Mouse (Mus musculus): Measurements from ENCODE around the gene Akna.

Akna gene

DNA sequence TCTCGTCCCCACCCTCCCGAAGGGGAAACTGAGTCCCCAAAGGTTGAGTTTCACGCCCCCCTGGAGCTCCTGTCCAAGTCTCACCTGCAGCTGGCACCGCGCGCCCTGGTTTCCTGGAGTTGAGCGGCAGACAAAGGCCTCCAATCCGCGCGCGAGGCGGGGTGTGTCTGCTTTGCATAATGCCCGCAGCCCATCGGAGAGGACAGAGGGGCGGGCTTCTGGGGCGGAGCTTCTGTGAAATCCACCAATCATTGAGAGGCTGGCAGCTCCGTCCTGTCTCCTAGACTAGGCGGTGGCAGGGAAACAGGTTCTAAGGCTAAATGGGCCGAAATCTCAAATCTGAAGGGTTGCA lies 7.4 kb upstream of the Akna start:
- DNase-seq (ENCODE audit: extremely low spot score, low read depth, low spot score), result no peak

DNA sequence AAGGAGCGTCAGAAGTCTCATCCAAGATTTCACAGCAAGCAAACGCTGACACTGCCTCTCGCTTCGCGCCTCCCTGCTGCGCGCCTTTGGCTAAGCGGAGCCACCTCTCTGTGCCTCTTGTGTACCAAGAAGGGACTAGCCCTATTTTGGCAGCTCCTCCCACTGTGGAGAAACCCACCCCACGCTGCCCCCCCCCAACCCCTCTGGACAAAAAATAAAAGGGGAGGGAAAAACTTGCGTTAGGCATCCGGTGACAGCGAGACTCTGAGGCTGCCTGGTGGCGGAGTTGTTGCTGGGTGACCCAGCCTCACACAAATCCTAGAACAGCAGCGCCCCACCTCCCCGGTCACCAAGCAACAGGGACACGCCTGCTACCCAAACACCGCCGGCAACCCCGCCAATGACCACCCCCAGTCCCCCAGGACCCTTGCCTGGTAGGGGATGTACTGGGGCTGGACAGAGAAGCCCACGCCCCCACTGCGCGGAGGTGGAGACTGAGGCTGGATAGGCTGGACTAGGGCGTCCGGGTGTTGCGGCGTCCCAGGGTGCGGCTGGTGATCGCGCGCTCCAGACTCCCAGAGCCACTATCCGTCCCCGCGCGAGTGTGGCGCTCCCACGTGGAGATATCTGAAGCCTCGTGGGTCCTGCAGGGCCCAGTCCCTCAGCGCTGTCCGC lies 6.9 kb upstream of the Akna start:
- no peak for DNase-seq (ENCODE audit: extremely low spot score, low read depth, low spot score)

GRCm38 (mm10) chr4:63409317-63409907 lies 6.3 kb upstream of the Akna start:
- no peak for DNase-seq (ENCODE audit: extremely low spot score, low read depth, low spot score)

DNA sequence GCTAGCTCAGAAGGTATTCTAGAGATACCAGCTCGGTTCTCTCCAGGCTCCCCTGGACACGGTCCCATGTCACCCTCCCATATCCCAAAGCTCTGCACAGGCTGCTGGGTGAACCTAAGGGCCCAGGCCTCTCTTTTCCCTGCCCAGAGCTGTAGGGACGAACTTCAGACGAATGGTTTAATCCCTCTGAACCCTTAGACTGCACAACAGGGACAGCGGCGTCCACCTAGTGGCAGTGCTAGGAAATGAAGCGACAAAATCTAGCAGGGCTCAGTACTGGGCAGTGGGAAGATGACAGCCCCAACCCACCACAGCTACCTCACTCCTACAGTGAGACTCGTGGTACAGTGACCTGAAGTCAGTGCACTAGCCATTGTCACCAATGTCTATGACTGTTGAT lies 5.5 kb upstream of the Akna start:
- DNase-seq (ENCODE audit: extremely low spot score, low read depth, low spot score), result no peak

- DNase-seq (ENCODE audit: extremely low spot score, low read depth, low spot score), result no peak
Measured at GRCm38 (mm10) chr4:63408247-63408646, 5.1 kb upstream of the Akna start.

GRCm38 (mm10) chr4:63405683-63406082 lies 2.5 kb upstream of the Akna start:
- DNase-seq (ENCODE audit: extremely low spot score, low read depth, low spot score), result no peak

GRCm38 (mm10) chr4:63405051-63405450 lies 1.9 kb upstream of the Akna start:
- DNase-seq (ENCODE audit: extremely low spot score, low read depth, low spot score), result no peak

- no peak for DNase-seq (ENCODE audit: extremely low spot score, low read depth, low spot score)
Measured at GRCm38 (mm10) chr4:63404205-63404604, 1.1 kb upstream of the Akna start.

DNA sequence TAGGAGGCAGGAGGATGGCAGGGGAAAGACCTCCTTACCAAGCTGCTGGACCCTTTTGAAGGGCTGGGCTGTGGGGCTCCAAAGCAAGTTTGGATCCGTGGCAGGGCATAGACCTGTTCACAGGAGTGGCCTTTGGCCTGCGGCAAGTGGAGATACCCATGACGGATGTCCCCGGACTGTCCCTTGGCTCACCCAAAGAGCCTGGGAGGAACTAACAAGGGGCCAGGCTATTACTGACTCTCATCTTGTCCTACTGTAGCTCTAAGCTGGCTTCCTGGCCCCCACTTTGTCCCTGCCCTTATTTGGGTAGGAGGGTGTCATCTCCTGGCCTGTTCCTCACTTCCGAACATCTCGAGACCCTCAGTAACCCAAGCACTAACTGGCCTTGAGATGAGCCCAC lies 596 bp downstream of the Akna start:
- no peak for DNase-seq (ENCODE audit: extremely low spot score, low read depth, low spot score)

GRCm38 (mm10) chr4:63402056-63402455 lies 1.1 kb downstream of the Akna start:
- DNase-seq (ENCODE audit: extremely low spot score, low read depth, low spot score), result no peak

- DNase-seq (ENCODE audit: extremely low spot score, low read depth, low spot score), result no peak
Measured at GRCm38 (mm10) chr4:63401620-63402019, 1.5 kb downstream of the Akna start.

DNA sequence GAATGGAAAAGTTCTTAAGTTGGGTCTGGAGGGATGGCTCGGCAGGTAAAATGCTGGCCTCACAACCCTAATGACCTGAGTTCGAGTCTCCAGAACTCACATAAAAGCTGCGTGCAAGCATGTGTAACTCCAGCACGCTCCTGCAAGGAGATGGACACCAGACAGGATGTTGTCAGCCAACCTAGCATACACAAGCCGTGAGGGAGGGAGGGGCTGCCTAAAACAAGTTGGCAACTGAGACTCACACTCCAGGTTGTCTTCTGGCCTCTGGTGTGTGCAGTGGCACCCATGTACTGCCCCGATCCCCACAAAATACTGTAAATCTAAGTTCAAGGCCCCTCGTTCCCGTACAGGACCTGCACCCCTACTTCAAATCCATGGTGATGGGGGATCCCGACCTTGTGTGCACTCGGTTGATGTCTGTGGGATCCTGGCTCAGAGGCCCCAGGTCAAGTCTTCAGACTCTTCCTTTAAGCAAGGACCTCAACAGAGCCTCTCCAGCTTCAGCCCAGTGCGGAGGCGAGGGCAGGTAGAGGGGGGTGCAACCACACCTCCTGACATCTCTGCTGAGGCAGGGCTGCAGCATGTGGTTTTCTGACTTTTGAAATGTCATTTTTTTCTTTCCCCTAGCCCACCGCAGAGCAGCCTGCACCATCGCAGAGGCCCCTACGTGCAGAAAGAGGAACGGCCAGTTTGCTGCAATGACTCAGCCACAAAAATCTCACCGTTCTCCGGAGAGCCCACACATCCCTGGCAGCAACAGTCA lies 2.4 kb downstream of the Akna start:
- DNase-seq (ENCODE audit: extremely low spot score, low read depth, low spot score), result no peak

DNA sequence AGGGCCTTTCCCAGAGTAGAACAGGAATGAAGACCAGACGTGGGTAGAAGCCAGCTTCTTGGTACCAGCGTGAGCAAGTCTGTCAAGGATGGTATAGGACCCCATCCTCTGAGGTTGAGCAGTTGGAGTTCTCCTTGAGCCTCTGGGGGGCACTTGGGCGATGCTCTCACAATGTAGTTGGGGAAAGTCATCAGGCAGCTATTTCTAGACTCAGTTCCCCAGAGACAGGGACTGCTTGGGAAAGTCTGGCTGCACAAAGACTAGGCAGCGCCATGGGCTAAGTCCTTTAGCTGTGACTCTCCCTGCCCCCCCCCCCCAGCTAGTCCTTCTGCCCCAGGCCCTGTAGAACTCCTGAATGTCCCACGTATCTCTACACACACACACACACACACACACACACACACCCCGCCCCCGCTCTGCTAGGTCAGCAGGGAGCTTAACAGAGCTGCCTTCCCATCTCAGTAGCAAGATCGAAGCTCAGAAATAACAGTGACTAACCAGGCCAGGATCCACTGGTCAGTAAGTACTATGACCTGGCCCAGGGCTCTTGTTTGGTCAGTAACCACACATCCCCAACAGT lies 3.4 kb downstream of the Akna start:
- DNase-seq (ENCODE audit: extremely low spot score, low read depth, low spot score), result no peak

DNA sequence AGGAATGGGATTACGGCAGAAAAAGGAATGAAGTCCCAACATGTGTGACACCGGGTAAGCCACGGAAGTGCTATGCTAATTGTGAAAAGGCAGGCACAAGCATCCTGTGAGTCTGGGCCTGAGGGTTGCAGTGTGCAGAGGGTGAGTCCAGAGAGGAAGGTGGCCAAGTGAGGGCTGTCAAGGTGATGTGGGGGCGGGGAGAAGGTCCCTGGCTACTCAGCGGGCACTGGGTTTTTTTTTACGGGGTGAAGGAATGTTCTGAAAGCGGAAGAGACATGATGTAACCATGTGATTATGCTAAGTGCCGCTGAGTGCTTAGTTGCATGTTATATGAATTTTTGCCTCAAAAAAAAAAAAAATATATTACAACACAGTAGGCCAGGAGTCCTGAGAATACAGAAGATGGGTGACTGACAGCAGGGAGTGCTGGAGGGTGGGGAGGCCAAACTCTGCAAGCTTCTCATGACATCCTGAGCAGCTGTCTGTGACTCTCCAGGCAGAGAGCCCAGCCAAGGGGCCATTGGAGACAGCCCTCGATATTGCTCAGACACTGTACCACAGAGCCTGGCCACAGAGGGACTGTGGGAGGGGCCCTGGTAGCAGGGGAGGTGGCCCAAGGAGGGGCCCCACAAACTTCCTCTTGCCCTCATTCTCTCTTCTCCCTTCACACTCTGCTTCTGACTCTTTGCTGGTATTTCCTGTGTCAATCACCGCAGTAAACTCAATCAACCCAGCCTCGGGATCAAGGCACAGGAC lies 4.1 kb downstream of the Akna start:
- no peak for DNase-seq (ENCODE audit: extremely low spot score, low read depth, low spot score)

- DNase-seq (ENCODE audit: extremely low spot score, low read depth, low spot score), result no peak
Measured at GRCm38 (mm10) chr4:63397981-63398537, 5.1 kb downstream of the Akna start.

DNA sequence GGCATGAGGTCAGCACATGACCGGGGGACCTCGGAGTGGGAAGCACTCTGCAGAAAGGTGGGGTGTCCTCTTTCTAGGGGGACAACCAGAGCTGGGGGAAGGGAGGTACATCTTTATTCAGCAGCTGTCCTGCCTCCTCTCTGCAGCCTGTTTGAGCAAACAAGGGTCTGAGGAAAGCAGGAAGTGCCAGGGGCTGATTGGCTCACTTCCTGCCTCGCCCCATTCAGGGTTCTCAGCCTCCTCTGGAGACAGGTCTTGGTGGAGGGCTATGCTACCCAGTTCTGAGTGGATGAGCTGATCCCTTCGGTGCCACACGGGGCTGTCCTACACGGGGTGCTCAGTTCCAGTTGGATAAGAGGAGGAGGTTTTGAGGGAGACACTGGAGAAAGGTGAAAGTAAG lies 11.8 kb downstream of the Akna start:
- DNase-seq (ENCODE audit: extremely low spot score, low read depth, low spot score), result no peak

GRCm38 (mm10) chr4:63389887-63390528 lies 13.1 kb downstream of the Akna start:
- DNase-seq (ENCODE audit: extremely low spot score, low read depth, low spot score), result no peak

GRCm38 (mm10) chr4:63389121-63389886 lies 13.8 kb downstream of the Akna start:
- no peak for DNase-seq (ENCODE audit: extremely low spot score, low read depth, low spot score)

GRCm38 (mm10) chr4:63388029-63388428 lies 15.1 kb downstream of the Akna start:
- DNase-seq (ENCODE audit: extremely low spot score, low read depth, low spot score), result no peak

DNA sequence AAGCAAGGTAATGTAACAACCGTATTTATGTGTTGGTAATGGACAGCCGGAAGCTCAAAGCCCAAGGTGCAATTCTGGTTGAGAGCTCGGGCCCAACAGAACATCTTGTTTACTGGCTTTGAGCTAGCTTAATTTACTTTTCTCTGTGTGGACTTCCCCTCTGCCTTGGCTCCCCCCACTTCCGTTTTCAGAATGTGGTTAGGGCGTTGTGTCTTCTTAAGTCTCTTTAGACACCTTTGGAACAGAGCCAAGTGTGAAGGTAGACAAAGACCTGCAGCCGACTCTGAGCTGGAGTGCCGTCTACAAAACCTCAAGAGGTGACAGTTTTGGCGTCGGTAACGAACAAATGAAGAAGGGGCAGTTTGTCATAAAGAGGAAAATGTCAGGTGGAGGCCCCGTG lies 17.4 kb downstream of the Akna start:
- DNase-seq (ENCODE audit: extremely low spot score, low read depth, low spot score), result no peak
